Mouse (Mus musculus): ENCODE measurements at regions not wholly inside any gene's neighbourhood (a gene's known extent, or its start where the extent isn't known, plus 50 kb on each side); places are given as distances from the start of the nearest gene placed in this dataset.
"Not testable (repeated sequence)": the region's sequence is repeated elsewhere in the genome, so short reads cannot be mapped to it uniquely, and the experiment has no call there.

DNA sequence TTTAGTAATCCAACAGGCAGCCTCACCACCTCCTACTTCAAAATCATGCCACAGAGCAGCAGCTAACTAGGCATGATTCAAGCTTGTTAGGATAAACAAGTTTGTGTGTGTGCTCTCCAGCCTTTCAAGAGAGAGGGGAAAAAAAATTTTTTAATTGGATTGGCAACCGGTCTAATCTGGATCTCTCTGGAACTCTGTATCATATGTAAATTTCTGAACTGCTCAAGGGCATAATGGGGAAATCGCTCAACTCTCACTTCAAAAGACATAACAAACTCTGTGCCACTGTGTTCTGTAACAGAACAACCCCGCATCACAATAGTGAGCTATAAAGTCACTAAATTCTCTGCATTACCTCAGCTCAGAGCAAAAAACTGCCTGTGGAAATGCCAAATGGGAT, 147.9 kb upstream of the Krtap11-1 start:
- H3K4me1 ChIP-seq (ENCODE audit: control insufficient read depth, insufficient read depth, low read length) = no peaks in the 10 kb centered on the region
- H3K27me3 ChIP-seq (ENCODE audit: control insufficient read depth, insufficient read depth, low read length) = no peaks in the 10 kb centered on the region
- TF ChIP-seq POLR2A (IDR thresholded peaks at IDR 0.05; ENCODE audit: control insufficient read depth, low read depth, low read length) (no peak), CTCF (IDR thresholded peaks at IDR 0.05; ENCODE audit: control insufficient read depth, insufficient read depth, insufficient replicate concordance, low read depth, low read length) (no peak)
- H3K36me3 ChIP-seq (ENCODE audit: control insufficient read depth, insufficient read depth, low read length) = no peaks in the 10 kb centered on the region
- peak overlapping the region; percentile 66; the same call in 1 of the 2 replicates for H3K4me3 ChIP-seq (ENCODE audit: control insufficient read depth, low read depth, low read length)
- peak overlapping the region; percentile 42; the same call in 1 of the 2 replicates for H3K27ac ChIP-seq (ENCODE audit: control insufficient read depth, insufficient read depth, low read depth, low read length)

DNA sequence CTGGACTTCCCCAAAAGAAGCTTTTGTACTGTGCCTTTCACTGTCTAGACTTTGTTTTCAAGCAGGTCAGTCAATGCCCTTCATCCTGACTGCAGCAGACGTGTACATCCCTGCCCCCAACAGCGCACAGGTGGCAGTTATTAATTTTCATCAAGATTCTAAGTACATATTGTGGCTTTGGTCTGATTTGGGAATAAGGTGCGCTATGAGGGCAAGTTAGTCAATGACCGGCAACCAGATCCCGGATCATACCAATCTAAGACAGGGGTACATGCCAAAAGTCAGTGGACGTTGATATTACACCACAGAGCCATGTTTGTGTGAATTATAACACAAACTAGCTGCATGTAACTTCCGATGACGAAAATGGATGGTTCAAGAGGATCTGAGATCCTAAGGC, 144.7 kb upstream of the Krtap11-1 start:
- not testable (repeated sequence) for H3K27me3 ChIP-seq (ENCODE audit: control insufficient read depth, insufficient read depth, low read length); H3K4me1 ChIP-seq (ENCODE audit: control insufficient read depth, insufficient read depth, low read length); H3K36me3 ChIP-seq (ENCODE audit: control insufficient read depth, insufficient read depth, low read length); H3K27ac ChIP-seq (ENCODE audit: control insufficient read depth, insufficient read depth, low read depth, low read length); H3K4me3 ChIP-seq (ENCODE audit: control insufficient read depth, low read depth, low read length)

DNA sequence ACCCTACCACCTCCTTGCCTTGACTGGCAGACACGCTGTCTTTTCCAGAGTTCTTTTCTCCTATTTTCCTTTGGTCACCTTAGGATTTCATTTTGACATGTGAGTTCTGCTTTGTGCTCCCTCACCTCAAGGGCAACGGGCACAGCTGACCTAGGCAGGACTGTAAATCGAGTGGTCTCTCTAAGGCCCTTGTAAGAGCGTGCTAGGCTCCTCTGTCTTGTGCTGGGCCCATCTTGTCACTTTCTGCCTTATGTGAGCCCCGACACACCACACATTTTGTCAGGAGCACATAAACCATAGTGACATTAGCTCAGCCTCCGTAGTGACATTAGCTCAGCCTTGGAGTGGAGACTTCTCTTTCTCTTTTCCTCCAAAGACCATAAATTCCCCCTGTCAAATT, 133.3 kb upstream of the Krtap11-1 start:
- H3K27me3 ChIP-seq (ENCODE audit: control insufficient read depth, insufficient read depth, low read length) = no peaks in the 10 kb centered on the region
- no peaks in the 10 kb centered on the region for H3K4me1 ChIP-seq (ENCODE audit: control insufficient read depth, insufficient read depth, low read length)
- TF ChIP-seq POLR2A (IDR thresholded peaks at IDR 0.05; ENCODE audit: control insufficient read depth, low read depth, low read length) = no peak
- TF ChIP-seq CTCF (IDR thresholded peaks at IDR 0.05; ENCODE audit: control insufficient read depth, insufficient read depth, insufficient replicate concordance, low read depth, low read length) = no peak

DNA sequence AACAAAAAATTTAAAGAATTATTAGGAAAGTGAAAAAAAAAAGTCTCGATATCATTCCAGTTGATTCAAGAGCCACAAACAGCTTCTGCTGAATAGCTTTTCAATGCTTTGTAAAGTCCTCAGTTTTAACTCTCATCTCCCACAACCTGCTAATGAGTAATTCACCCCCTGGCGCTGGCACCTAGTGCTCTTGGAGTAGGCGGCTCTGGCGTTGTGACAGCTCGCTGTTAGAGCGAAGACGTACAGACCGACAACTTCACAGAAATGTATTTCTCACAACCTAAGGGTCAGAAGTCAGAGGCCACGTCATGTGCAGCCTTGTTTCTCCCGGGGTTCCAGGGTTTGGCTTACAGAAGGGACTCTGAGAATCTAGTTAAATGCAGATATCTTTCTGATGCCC, 132.2 kb upstream of the Krtap11-1 start:
- no peak overlapping the region for H3K27ac ChIP-seq (ENCODE audit: control insufficient read depth, insufficient read depth, low read depth, low read length)
- no peaks in the 10 kb centered on the region for H3K4me1 ChIP-seq (ENCODE audit: control insufficient read depth, insufficient read depth, low read length)
- H3K4me3 ChIP-seq (ENCODE audit: control insufficient read depth, low read depth, low read length) = no peak overlapping the region
- no peak for TF ChIP-seq CTCF (IDR thresholded peaks at IDR 0.05; ENCODE audit: control insufficient read depth, insufficient read depth, insufficient replicate concordance, low read depth, low read length)
- TF ChIP-seq POLR2A (IDR thresholded peaks at IDR 0.05; ENCODE audit: control insufficient read depth, low read depth, low read length) = no peak
- H3K27me3 ChIP-seq (ENCODE audit: control insufficient read depth, insufficient read depth, low read length) = no peaks in the 10 kb centered on the region
- no peaks in the 10 kb centered on the region for H3K36me3 ChIP-seq (ENCODE audit: control insufficient read depth, insufficient read depth, low read length)

More for the DNA sequence above, 133.3 kb upstream of the Krtap11-1 start:
- Histone ChIP-seq H3K4me3 (ENCODE audit: control insufficient read depth, low read depth, low read length) (no peak overlapping the region), H3K36me3 (ENCODE audit: control insufficient read depth, insufficient read depth, low read length) (no peaks in the 10 kb centered on the region), H3K27ac (ENCODE audit: control insufficient read depth, insufficient read depth, low read depth, low read length) (no peak overlapping the region)

DNA sequence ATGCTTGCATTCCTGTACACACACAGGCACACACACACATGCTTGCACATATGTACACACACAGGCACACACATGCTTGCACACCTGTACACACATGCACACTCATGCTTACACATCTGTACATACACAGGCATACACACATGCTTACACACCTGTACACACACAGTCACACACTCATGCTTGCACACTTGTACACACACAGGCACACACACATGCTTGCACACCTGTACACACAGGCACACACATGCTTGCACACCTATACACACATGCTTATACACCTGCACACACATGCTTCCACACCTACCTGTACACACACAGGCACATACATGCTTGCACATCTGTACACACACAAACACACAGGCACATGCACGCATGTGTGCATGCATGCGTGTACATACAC, 131.4 kb upstream of the Krtap11-1 start:
- H3K27ac ChIP-seq (ENCODE audit: control insufficient read depth, insufficient read depth, low read depth, low read length) = no peak overlapping the region
- H3K27me3 ChIP-seq (ENCODE audit: control insufficient read depth, insufficient read depth, low read length) = no peaks in the 10 kb centered on the region
- TF ChIP-seq POLR2A (IDR thresholded peaks at IDR 0.05; ENCODE audit: control insufficient read depth, low read depth, low read length) = no peak
- no peak for TF ChIP-seq CTCF (IDR thresholded peaks at IDR 0.05; ENCODE audit: control insufficient read depth, insufficient read depth, insufficient replicate concordance, low read depth, low read length)
- H3K4me1 ChIP-seq (ENCODE audit: control insufficient read depth, insufficient read depth, low read length) = no peaks in the 10 kb centered on the region
- H3K36me3 ChIP-seq (ENCODE audit: control insufficient read depth, insufficient read depth, low read length) = no peaks in the 10 kb centered on the region
- no peak overlapping the region for H3K4me3 ChIP-seq (ENCODE audit: control insufficient read depth, low read depth, low read length)

DNA sequence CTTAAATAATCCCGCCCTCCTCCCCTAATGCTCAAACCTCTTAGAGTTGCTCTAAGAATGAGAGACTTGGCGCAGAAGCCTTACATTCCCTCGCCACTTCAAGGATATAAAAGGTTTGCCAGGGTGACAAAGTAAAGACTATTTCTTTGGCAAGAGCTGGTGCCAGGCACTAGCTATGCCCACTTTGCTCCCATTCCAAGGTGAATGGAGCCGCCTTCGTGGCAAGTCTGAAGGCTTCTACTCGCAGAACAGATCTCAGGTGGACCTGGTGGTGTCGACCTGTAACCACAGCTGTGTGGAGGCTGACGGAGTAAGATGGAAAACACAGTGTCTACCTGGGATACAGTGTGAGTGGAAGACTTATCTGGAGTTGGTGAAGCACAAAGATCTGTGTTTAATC, 130.8 kb upstream of the Krtap11-1 start:
- Histone ChIP-seq H3K4me1 (ENCODE audit: control insufficient read depth, insufficient read depth, low read length) (no peaks in the 10 kb centered on the region), H3K27ac (ENCODE audit: control insufficient read depth, insufficient read depth, low read depth, low read length) (no peak overlapping the region), H3K4me3 (ENCODE audit: control insufficient read depth, low read depth, low read length) (no peak overlapping the region), H3K27me3 (ENCODE audit: control insufficient read depth, insufficient read depth, low read length) (no peaks in the 10 kb centered on the region), H3K36me3 (ENCODE audit: control insufficient read depth, insufficient read depth, low read length) (no peaks in the 10 kb centered on the region)
- TF ChIP-seq CTCF (IDR thresholded peaks at IDR 0.05; ENCODE audit: control insufficient read depth, insufficient read depth, insufficient replicate concordance, low read depth, low read length) (no peak), POLR2A (IDR thresholded peaks at IDR 0.05; ENCODE audit: control insufficient read depth, low read depth, low read length) (no peak)

DNA sequence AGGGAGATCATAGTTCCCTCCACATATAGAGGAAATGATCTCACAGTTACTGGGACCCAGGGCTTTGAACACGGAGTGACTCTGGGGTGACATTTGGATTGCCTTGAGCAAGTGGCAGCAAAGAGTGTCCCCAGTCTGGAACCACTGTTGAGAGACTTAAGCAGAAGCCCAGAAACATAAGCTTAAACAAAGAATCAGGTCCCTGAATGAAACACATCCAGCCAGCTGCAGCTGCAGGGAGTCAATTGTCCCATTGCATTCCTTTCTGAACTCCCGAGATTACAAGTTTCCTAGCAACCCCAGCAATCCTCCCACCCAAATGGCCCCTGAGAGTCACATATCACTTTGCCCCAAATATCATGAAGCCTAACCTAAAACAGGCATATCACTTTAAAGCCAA, 128.7 kb upstream of the Krtap11-1 start:
- Histone ChIP-seq H3K27me3 (ENCODE audit: control insufficient read depth, insufficient read depth, low read length) (no peaks in the 10 kb centered on the region), H3K4me3 (ENCODE audit: control insufficient read depth, low read depth, low read length) (no peak overlapping the region), H3K4me1 (ENCODE audit: control insufficient read depth, insufficient read depth, low read length) (peaks cover 1% of the 10 kb centered on the region; the same call in 1 of the 2 replicates), H3K36me3 (ENCODE audit: control insufficient read depth, insufficient read depth, low read length) (no peaks in the 10 kb centered on the region), H3K27ac (ENCODE audit: control insufficient read depth, insufficient read depth, low read depth, low read length) (no peak overlapping the region)
- no peak for TF ChIP-seq CTCF (IDR thresholded peaks at IDR 0.05; ENCODE audit: control insufficient read depth, insufficient read depth, insufficient replicate concordance, low read depth, low read length)
- TF ChIP-seq POLR2A (IDR thresholded peaks at IDR 0.05; ENCODE audit: control insufficient read depth, low read depth, low read length) = no peak

DNA sequence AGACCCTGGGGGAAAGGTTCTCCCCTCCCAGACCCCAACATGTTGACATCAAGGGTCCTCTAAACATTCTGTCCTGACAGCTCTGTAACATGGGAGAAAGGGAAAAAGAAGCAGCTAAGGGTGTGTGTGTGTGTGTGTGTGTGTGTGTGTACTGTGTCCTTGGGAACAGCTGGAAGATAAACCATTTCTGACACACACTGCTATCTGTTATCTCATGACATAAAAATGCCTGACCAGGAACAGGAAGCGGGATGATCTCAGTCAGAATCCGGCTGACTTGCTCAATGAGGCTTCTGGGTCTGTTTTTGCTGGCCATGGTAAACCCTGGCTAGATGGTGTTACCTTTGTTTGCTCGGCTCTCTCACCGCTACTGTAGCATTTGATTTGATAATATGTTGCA, 124.8 kb upstream of the Krtap11-1 start:
- H3K27me3 ChIP-seq (ENCODE audit: control insufficient read depth, insufficient read depth, low read length) = no peaks in the 10 kb centered on the region
- TF ChIP-seq CTCF (IDR thresholded peaks at IDR 0.05; ENCODE audit: control insufficient read depth, insufficient read depth, insufficient replicate concordance, low read depth, low read length) (no peak), POLR2A (IDR thresholded peaks at IDR 0.05; ENCODE audit: control insufficient read depth, low read depth, low read length) (no peak)

More for the DNA sequence above, 124.8 kb upstream of the Krtap11-1 start:
- no peak overlapping the region for H3K27ac ChIP-seq (ENCODE audit: control insufficient read depth, insufficient read depth, low read depth, low read length)
- H3K4me3 ChIP-seq (ENCODE audit: control insufficient read depth, low read depth, low read length) = no peak overlapping the region
- peaks cover 4% of the 10 kb centered on the region; the same call in 1 of the 2 replicates for H3K4me1 ChIP-seq (ENCODE audit: control insufficient read depth, insufficient read depth, low read length)
- no peaks in the 10 kb centered on the region for H3K36me3 ChIP-seq (ENCODE audit: control insufficient read depth, insufficient read depth, low read length)

All from testis, adult 2 months (tissue).